Mouse (Mus musculus) lung, embryonic 14.5 days (tissue): ENCODE measurements around the gene Stag1. TPM values are rescaled to one million over a fixed set of nuclear protein-coding genes. Genes with fewer than 3 reads are reported as not detected.
A peak's percentile ranks its signal among the peaks of the same experiment; 100 is the strongest.

Experiments used
- ATAC-seq: fragments of 200-750 bp; cut with Nextera tagmentation; 2 replicates; pipeline ENCODE4 v1.8.0; 2017; ENCODE audit warnings: mild to moderate bottlenecking, moderate TSS enrichment, moderate library complexity; ENCODE audit not compliant: insufficient read depth
- DNase-seq: peaks from one replicate; pipeline ENCODE4 v3.0.0-alpha.2; 2015
- H3K27ac ChIP-seq: fragments of 300-500 bp; sonication (generic); 2 replicates; pipeline ENCODE4 v1.5.1; 2014; ENCODE audit warnings: low read depth, mild to moderate bottlenecking, moderate library complexity
- H3K27me3 ChIP-seq: fragments of 300-500 bp; sonication (generic); 2 replicates; pipeline ENCODE4 v1.6.1; 2014; ENCODE audit warnings: low read length, control low read depth; ENCODE audit not compliant: insufficient read depth
- H3K36me3 ChIP-seq: fragments of 300-500 bp; sonication (generic); 2 replicates; pipeline ENCODE4 v1.6.1; 2014; ENCODE audit warnings: control low read depth; ENCODE audit not compliant: insufficient read depth
- H3K4me1 ChIP-seq: fragments of 300-500 bp; sonication (generic); 2 replicates; pipeline ENCODE4 v1.6.1; 2014; ENCODE audit warnings: antibody characterized with exemption, control low read depth; ENCODE audit not compliant: insufficient read depth
- H3K4me2 ChIP-seq: fragments of 300-500 bp; sonication (generic); 2 replicates; pipeline ENCODE4 v1.6.1; 2014; ENCODE audit warnings: mild to moderate bottlenecking
- H3K4me3 ChIP-seq: fragments of 300-500 bp; sonication (generic); 2 replicates; pipeline ENCODE4 v1.5.1; 2014; ENCODE audit warnings: low read depth, low read length
- H3K9ac ChIP-seq: fragments of 300-500 bp; sonication (generic); 2 replicates; pipeline ENCODE4 v1.6.1; 2014
- H3K9me3 ChIP-seq: fragments of 300-500 bp; sonication (generic); 2 replicates; pipeline ENCODE4 v1.6.1; 2016; ENCODE audit warnings: low read depth, low read length, control low read depth
- CTCF ChIP-seq: IDR thresholded peaks from 2 replicates; pipeline ENCODE4 v1.5.1; 2016; ENCODE audit warnings: antibody characterized with exemption, low read depth
- WGBS: fragments of 180-500 bp; shearing (Covaris S2); extraction: QIAGEN DNeasy Blood & Tissue Kit; methylation state at CpG from one replicate; pipeline ENCODE4 v1.1.7; 2014; 5-methylcytosine and 5-hydroxymethylcytosine counted together
- polyA plus RNA-seq: library from polyadenylated mRNA; unstranded; fragments of >200 nt; fragmentation: Nextera tagmentation; extraction: Ambion mirVana; gene quantifications from 2 replicates; pipeline ENCODE4 v1.2.1, GENCODE M21; 2014

Gene Stag1
- polyA plus RNA-seq, 1 experiment from 2014 or later = 48.4 TPM

DNA sequence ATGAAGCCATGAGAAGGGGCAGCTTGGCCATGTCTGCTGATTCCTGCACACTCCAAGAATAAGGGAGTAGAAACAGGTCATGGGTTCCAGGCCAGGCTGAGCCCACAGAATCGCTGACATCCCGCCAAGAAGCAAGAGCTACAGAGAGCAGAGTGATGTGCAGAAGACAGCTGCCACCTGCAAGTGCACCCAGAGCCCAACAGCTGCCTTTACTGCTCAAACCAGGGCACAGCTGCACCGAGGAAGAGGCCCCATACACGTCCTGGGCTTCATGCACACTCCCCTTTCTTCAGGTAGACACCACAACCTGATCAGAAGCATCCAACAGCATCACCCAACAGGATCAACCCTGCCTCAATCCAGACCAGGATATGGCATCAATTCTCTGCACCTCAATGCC lies 396.3 kb downstream of the Stag1 start:
- 83% methylated on average over 4 of the region's 4 CpGs for WGBS
- peaks cover 26% of the 10 kb centered on the region for H3K36me3 ChIP-seq

DNA sequence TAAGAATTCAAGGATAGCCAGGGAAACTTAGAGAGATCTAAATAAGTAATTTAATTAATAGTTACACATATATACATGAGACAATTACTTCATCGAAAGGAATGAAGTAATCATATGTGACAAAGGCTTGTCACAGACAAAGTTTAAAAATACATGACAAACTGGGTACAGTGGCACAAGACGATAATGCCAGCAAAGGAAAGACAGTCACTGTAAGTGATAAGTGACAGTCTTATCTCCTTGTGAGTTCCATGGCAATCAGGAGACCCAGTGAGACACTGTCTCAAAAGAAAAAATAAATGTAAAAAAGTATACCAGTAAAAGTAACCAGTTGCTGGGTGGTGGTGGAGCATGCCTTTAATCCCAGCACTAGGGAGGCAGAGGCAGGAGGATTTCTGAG lies 399.5 kb downstream of the Stag1 start:
- ATAC-seq (no peak), DNase-seq (no peak)
- 89% methylated on average over 2 of the region's 2 CpGs for WGBS
- TF ChIP-seq CTCF = no peak
- H3K4me3 ChIP-seq = no peak overlapping the region
- no peaks in the 10 kb centered on the region for H3K9me3 ChIP-seq
- no peak overlapping the region for H3K9ac ChIP-seq
- no peak overlapping the region for H3K4me2 ChIP-seq
- peaks cover 28% of the 10 kb centered on the region for H3K36me3 ChIP-seq
- no peak overlapping the region for H3K27ac ChIP-seq
- no peaks in the 10 kb centered on the region for H3K27me3 ChIP-seq
- no peaks in the 10 kb centered on the region for H3K4me1 ChIP-seq

More for the DNA sequence above, 396.3 kb downstream of the Stag1 start:
- ATAC-seq (no peak), DNase-seq (no peak)
- no peak overlapping the region for H3K4me3 ChIP-seq
- no peak overlapping the region for H3K4me2 ChIP-seq
- no peak overlapping the region for H3K9ac ChIP-seq
- no peak overlapping the region for H3K27ac ChIP-seq
- no peaks in the 10 kb centered on the region for H3K27me3 ChIP-seq
- no peak for TF ChIP-seq CTCF
- H3K4me1 ChIP-seq = no peaks in the 10 kb centered on the region
- no peaks in the 10 kb centered on the region for H3K9me3 ChIP-seq

DNA sequence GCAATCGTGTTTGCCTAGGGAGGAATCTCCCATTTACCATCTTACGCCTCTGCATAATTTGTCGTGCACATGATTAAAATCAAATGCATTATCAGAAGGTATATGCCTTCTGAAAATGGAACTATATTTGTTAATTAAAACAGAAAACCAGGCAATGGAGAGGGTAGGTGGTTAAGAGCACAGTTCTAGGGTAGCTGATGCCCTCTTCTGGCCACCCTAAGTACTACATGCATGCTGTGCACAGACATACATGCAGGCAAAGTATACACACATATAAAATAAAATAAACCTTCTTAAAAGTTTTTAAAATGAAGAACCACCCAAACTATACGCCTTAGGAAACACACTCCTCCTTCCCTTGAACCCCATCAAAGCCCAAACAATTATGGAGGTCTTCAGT lies 404.5 kb downstream of the Stag1 start:
- no peaks in the 10 kb centered on the region for H3K9me3 ChIP-seq
- ATAC-seq (no peak), DNase-seq (peak; percentile 32)
- H3K9ac ChIP-seq = no peak overlapping the region
- no peak overlapping the region for H3K4me2 ChIP-seq
- no peak overlapping the region for H3K4me3 ChIP-seq
- no peaks in the 10 kb centered on the region for H3K4me1 ChIP-seq
- 0 out of 2 replicates have a peak, but pooled peaks cover 3% of the 10 kb centered on the region for H3K36me3 ChIP-seq
- peak; percentile 60 for TF ChIP-seq CTCF
- 93% methylated on average over 4 of the region's 4 CpGs for WGBS
- no peak overlapping the region for H3K27ac ChIP-seq
- H3K27me3 ChIP-seq = no peaks in the 10 kb centered on the region

DNA sequence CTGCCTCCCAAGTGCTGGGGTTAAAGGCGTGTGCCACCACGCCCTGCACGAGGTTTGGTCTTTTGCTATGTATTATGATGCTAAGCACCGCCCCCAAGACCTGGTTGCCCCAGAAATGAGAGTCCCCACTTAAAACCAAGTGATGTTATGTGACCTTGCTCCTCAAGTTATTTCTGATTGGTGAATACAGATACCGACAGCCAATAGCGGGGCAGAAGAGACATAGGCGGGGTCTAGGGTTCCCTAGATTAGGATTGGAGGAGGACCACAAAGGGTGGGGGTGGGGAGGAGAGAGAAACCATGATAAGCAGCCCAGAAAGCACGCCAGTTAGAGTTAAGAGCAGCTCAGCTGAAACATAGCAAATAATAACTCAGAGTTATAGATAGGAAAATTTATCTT lies 405.2 kb downstream of the Stag1 start:
- ATAC-seq = no peak
- no peaks in the 10 kb centered on the region for H3K4me1 ChIP-seq
- no peak overlapping the region for H3K4me2 ChIP-seq
- H3K27ac ChIP-seq = no peak overlapping the region
- no peak overlapping the region for H3K9ac ChIP-seq
- H3K9me3 ChIP-seq = no peaks in the 10 kb centered on the region
- no peak overlapping the region for H3K4me3 ChIP-seq
- 0 out of 2 replicates have a peak, but pooled peaks cover 3% of the 10 kb centered on the region for H3K36me3 ChIP-seq
- DNase-seq = no peak
- no peaks in the 10 kb centered on the region for H3K27me3 ChIP-seq
- 93% methylated on average over 8 of the region's 8 CpGs for WGBS
- TF ChIP-seq CTCF = no peak

DNA sequence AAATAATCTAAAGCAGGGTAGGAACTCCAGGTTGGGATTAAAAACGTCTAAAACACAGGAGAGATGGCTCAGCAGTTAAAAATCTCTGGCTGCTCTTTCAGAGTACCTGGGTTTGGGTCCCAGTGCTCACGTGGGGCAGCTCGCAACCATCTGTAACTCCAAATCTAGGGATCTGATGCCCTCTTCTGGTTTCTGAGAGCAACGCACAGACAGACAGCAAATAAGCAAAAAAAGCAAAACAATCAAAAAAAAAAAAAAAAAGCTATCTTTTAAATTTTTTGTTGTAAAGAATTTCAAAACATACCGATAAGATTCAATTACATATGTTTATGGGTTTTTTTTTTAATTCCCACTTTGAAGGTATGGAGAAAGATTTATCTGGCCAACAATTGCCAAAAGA lies 405.7 kb downstream of the Stag1 start:
- Histone ChIP-seq H3K36me3 (0 out of 2 replicates have a peak, but pooled peaks cover 3% of the 10 kb centered on the region), H3K9ac (no peak overlapping the region), H3K9me3 (no peaks in the 10 kb centered on the region), H3K4me3 (no peak overlapping the region), H3K4me1 (no peaks in the 10 kb centered on the region), H3K4me2 (no peak overlapping the region), H3K27me3 (no peaks in the 10 kb centered on the region), H3K27ac (no peak overlapping the region)
- TF ChIP-seq CTCF = no peak
- DNase-seq (no peak), ATAC-seq (no peak)
- WGBS = 86% methylated on average over 5 of the region's 5 CpGs

DNA sequence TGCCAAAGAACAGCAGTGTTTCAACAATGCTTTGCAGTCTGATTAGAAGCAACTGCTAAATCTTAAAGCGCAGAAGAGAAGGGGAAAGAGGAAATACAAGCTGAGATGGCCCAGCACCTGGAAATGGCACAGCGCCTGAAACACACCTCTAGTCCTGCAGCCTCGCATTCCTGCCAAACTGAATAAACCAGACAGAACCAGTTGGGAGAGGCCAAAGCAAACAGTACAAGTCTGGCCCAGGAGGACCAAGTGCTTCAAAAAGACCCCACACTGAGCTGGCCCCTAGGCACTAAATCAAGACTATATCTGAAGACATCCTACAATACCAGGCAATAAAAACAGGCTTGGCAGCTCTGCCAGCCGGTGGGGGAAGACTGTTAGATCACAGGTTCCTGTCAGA lies 408.3 kb downstream of the Stag1 start:
- DNase-seq (peak; percentile 50), ATAC-seq (peak; percentile 72; the same call in 1 of the 2 replicates)
- Histone ChIP-seq H3K4me2 (no peak overlapping the region), H3K9me3 (no peaks in the 10 kb centered on the region), H3K27ac (peak overlapping the region; percentile 56), H3K36me3 (peaks cover under 1% of the 10 kb centered on the region; the same call in 1 of the 2 replicates), H3K9ac (no peak overlapping the region), H3K27me3 (no peaks in the 10 kb centered on the region), H3K4me3 (no peak overlapping the region), H3K4me1 (no peaks in the 10 kb centered on the region)
- 42% methylated on average over 4 of the region's 4 CpGs for WGBS
- TF ChIP-seq CTCF = no peak

Other genes starting within 250 kb of the Stag1 start
- gene Il20rb, start 111.0 kb upstream of the Stag1 start, polyA plus RNA-seq = 1.6 and 2.2 TPM in 2 replicates
- 71.3 and 77.8 TPM in 2 replicates for gene Nck1, start 51.7 kb upstream of the Stag1 start, polyA plus RNA-seq
- 7.5 and 8.0 TPM in 2 replicates for gene Slc35g2, start 26.7 kb upstream of the Stag1 start, polyA plus RNA-seq